15 mouse cellular contexts compared by ENCODE assay signal in the genomic region with DNA sequence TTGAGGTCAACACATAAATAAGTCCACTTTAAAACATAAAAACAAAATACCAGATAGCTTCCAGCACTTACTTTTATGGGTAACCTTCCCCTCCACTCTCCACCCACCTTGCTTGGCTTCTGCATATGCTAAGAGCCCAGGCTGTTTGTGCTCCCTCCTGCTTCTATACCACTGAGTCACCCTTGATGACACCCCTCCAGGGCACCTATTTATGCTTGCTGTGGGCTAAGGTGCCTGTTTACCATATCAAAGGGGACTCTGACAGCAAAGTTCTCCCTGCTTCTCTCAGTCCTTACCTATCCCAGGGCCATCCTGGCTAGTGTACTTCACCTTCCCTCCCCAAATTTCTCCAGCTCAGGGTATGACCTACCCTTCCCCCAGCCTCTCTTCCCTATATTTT.
"Had no signal": no experiment of that assay in that cellular context is flagged by ENCODE, and none has a peak within 500 bp of the region (broad histone marks: within the 10 kb centered on the region; RNA-seq: fewer than 3 reads in every experiment).

No protein-coding gene starts in this region.

- H3K9me3 ChIP-seq: midbrain, embryonic 10.5 days; midbrain, embryonic 12.5 days; neural tube, embryonic 12.5 days; stomach, embryonic 15.5 days had no signal

- DNase-seq: lung, adult 18-20 months; lung, embryonic 14.5 days; lung, postnatal 10 days; lung, postnatal 4 days; midbrain, embryonic 14.5 days; right cerebral cortex, postnatal 14 days; thymus, adult 2 months; thymus, postnatal 25 days; thymus, postnatal 4 days had no signal

- H3K36me3 ChIP-seq: midbrain, embryonic 10.5 days; midbrain, embryonic 12.5 days; neural tube, embryonic 12.5 days; stomach, embryonic 15.5 days had no signal

- H3K9ac ChIP-seq: lung, embryonic 14.5 days; midbrain, embryonic 12.5 days; neural tube, embryonic 12.5 days; stomach, embryonic 15.5 days had no signal

- H3K27me3 ChIP-seq: midbrain, embryonic 12.5 days; neural tube, embryonic 12.5 days; stomach, embryonic 15.5 days had no signal

- H3K27ac ChIP-seq: midbrain, embryonic 10.5 days; midbrain, embryonic 12.5 days; neural tube, embryonic 12.5 days; stomach, embryonic 15.5 days; stomach, postnatal 0 days had no signal

- H3K4me1 ChIP-seq: midbrain, embryonic 10.5 days; midbrain, embryonic 12.5 days; neural tube, embryonic 12.5 days; stomach, embryonic 15.5 days had no signal

- H3K4me3 ChIP-seq: midbrain, embryonic 10.5 days; midbrain, embryonic 12.5 days; myocyte; neural tube, embryonic 12.5 days; stomach, embryonic 15.5 days had no signal
